Mouse (Mus musculus) CH12.LX (cell line): ENCODE data around the gene Gna14. TPM values are rescaled to one million over a fixed set of nuclear protein-coding genes. Genes with fewer than 3 reads are reported as not detected.

Experiments used
- DNase-seq: peaks from one replicate; pipeline ENCODE4 v3.0.0-alpha.2; 2013; ENCODE audit errors: extremely low read depth
- H3K27ac ChIP-seq: 2 replicates; pipeline ENCODE4 v1.5.1; 2012; ENCODE audit warnings: low read depth, mild to moderate bottlenecking, control low read depth, moderate library complexity; ENCODE audit not compliant: insufficient read depth
- H3K27me3 ChIP-seq: replicated peaks from 2 replicates; pipeline ENCODE3; 2012; ENCODE audit warnings: inconsistent platforms
- H3K36me3 ChIP-seq, 2 experiments: replicated peaks in 1 of 2; 2 replicates each; pipeline versions ENCODE3 to v1.6.1; 2012; ENCODE audit warnings: inconsistent platforms in 1 of 2, low read length in 1 of 2, mild to moderate bottlenecking in 1 of 2, mixed read lengths in 1 of 2, moderate library complexity in 1 of 2; ENCODE audit not compliant: control insufficient read depth in 1 of 2, insufficient read depth in 1 of 2
- H3K4me1 ChIP-seq, 2 experiments: 2 replicates each; pipeline ENCODE4 v1.6.1; 2012; ENCODE audit warnings: inconsistent platforms in 1 of 2, moderate library complexity in 1 of 2; ENCODE audit not compliant: insufficient read depth in 2 of 2, control insufficient read depth in 1 of 2
- H3K4me2 ChIP-seq: 2 replicates; pipeline ENCODE4 v1.6.1; 2012; ENCODE audit warnings: low read depth, mild to moderate bottlenecking, control low read depth; ENCODE audit not compliant: poor library complexity, insufficient read depth, severe bottlenecking
- H3K4me3 ChIP-seq, 3 experiments: fragments of 150-350 bp in 1 of 3; sonication (generic) in 1 of 3; replicated peaks in 1 of 3; 2 replicates each; pipeline versions ENCODE3 to v1.5.1; 2011 to 2012; ENCODE audit warnings: low read depth in 2 of 3, low read length in 2 of 3, mild to moderate bottlenecking in 2 of 3, moderate library complexity in 2 of 3, control low read depth in 1 of 3, improper control_type of control experiment in 1 of 3, inconsistent platforms in 1 of 3, mixed read lengths in 1 of 3; ENCODE audit not compliant: poor library complexity in 1 of 3
- H3K79me2 ChIP-seq: replicated peaks from 2 replicates; pipeline ENCODE4 v1.6.1; 2012; ENCODE audit warnings: mild to moderate bottlenecking, moderate library complexity; ENCODE audit not compliant: control insufficient read depth, poor library complexity, insufficient read depth, severe bottlenecking; ENCODE audit errors: extremely low read depth
- H3K9ac ChIP-seq: 2 replicates; pipeline ENCODE4 v1.6.1; 2012; ENCODE audit warnings: low read depth, mild to moderate bottlenecking, control low read depth, moderate library complexity; ENCODE audit not compliant: insufficient read depth
- H3K9me3 ChIP-seq: replicated peaks from 2 replicates; pipeline ENCODE3; 2012; ENCODE audit warnings: low read length, inconsistent platforms, mixed read lengths
- CHD1 ChIP-seq: IDR thresholded peaks from 2 replicates; pipeline ENCODE4 v1.6.1; 2012; ENCODE audit warnings: low read depth, low read length, improper control_type of control experiment, inconsistent platforms
- CTCF ChIP-seq, 2 experiments: IDR thresholded peaks in 1 of 2; conservative IDR thresholded peaks in 1 of 2; 2 replicates each; pipeline ENCODE4 v1.5.1; 2011 to 2012; ENCODE audit warnings: low read depth in 2 of 2, low read length in 2 of 2, improper control_type of control experiment in 1 of 2, inconsistent platforms in 1 of 2, mild to moderate bottlenecking in 1 of 2, moderate library complexity in 1 of 2
- ELF1 ChIP-seq: IDR thresholded peaks from 2 replicates; pipeline ENCODE4 v1.6.1; 2014; ENCODE audit warnings: low read depth, mild to moderate bottlenecking, inconsistent platforms, low read length, improper control_type of control experiment
- EP300 ChIP-seq: IDR thresholded peaks from 2 replicates; pipeline ENCODE4 v1.6.1; 2011; ENCODE audit warnings: low read length, improper control_type of control experiment
- ETS1 ChIP-seq: conservative IDR thresholded peaks from 2 replicates; pipeline ENCODE4 v1.6.1; 2012; ENCODE audit warnings: low read depth, mild to moderate bottlenecking, inconsistent platforms, low read length, improper control_type of control experiment, moderate library complexity
- GABPA ChIP-seq: IDR thresholded peaks from 2 replicates; pipeline ENCODE4 v1.6.1; 2012; ENCODE audit warnings: low read depth, low read length, improper control_type of control experiment, inconsistent platforms; ENCODE audit not compliant: insufficient replicate concordance
- HCFC1 ChIP-seq: IDR thresholded peaks from 2 replicates; pipeline ENCODE4 v1.6.1; 2012; ENCODE audit warnings: low read depth, mild to moderate bottlenecking, inconsistent platforms, low read length, improper control_type of control experiment
- JUN ChIP-seq: IDR thresholded peaks from 2 replicates; pipeline ENCODE4 v1.6.1; 2011; ENCODE audit warnings: low read depth, mild to moderate bottlenecking, low read length, improper control_type of control experiment, moderate library complexity; ENCODE audit not compliant: insufficient read depth
- MAFK ChIP-seq: IDR thresholded peaks from 2 replicates; pipeline ENCODE4 v1.6.1; 2011; ENCODE audit warnings: low read length, improper control_type of control experiment; ENCODE audit not compliant: insufficient replicate concordance
- MAX ChIP-seq: IDR thresholded peaks from 2 replicates; pipeline ENCODE4 v1.6.1; 2011; ENCODE audit warnings: low read length, improper control_type of control experiment
- MAZ ChIP-seq: IDR thresholded peaks from 2 replicates; pipeline ENCODE4 v1.6.1; 2012; ENCODE audit warnings: low read depth, mild to moderate bottlenecking, inconsistent platforms, low read length, improper control_type of control experiment, moderate library complexity
- MXI1 ChIP-seq: IDR thresholded peaks from 2 replicates; pipeline ENCODE4 v1.6.1; 2011; ENCODE audit warnings: mild to moderate bottlenecking, low read depth, low read length, improper control_type of control experiment
- MYC ChIP-seq: IDR thresholded peaks from 2 replicates; pipeline ENCODE4 v1.6.1; 2011; ENCODE audit warnings: low read depth, mild to moderate bottlenecking, improper control_type of control experiment, low read length
- NRF1 ChIP-seq: IDR thresholded peaks from 2 replicates; pipeline ENCODE4 v1.6.1; 2014; ENCODE audit warnings: low read depth, mild to moderate bottlenecking, inconsistent platforms, low read length, improper control_type of control experiment, moderate library complexity
- PAX5 ChIP-seq: IDR thresholded peaks from 2 replicates; pipeline ENCODE4 v1.6.1; 2012; ENCODE audit warnings: low read length, inconsistent platforms, mixed read lengths
- RAD21 ChIP-seq: IDR thresholded peaks from 2 replicates; pipeline ENCODE4 v1.6.1; 2011; ENCODE audit warnings: low read depth, mild to moderate bottlenecking, low read length, improper control_type of control experiment, moderate library complexity
- RCOR1 ChIP-seq: conservative IDR thresholded peaks from 2 replicates; pipeline ENCODE4 v1.6.1; 2012; ENCODE audit warnings: low read depth, mild to moderate bottlenecking, inconsistent platforms, low read length, improper control_type of control experiment
- SIN3A ChIP-seq: IDR thresholded peaks from 2 replicates; pipeline ENCODE4 v1.6.1; 2012; ENCODE audit warnings: low read length, improper control_type of control experiment, inconsistent platforms
- SMC3 ChIP-seq: IDR thresholded peaks from 2 replicates; pipeline ENCODE4 v1.6.1; 2011; ENCODE audit warnings: low read depth, low read length, improper control_type of control experiment
- TBP ChIP-seq: conservative IDR thresholded peaks from 2 replicates; pipeline ENCODE4 v1.6.1; 2011; ENCODE audit warnings: low read depth, low read length, improper control_type of control experiment
- TCF12 ChIP-seq: IDR thresholded peaks from 2 replicates; pipeline ENCODE4 v1.6.1; 2014; ENCODE audit warnings: low read depth, mild to moderate bottlenecking, inconsistent platforms, low read length, improper control_type of control experiment
- USF1 ChIP-seq: IDR thresholded peaks from 2 replicates; pipeline ENCODE4 v1.6.1; 2014; ENCODE audit warnings: low read depth, mild to moderate bottlenecking, inconsistent platforms, low read length, improper control_type of control experiment
- ZC3H11A ChIP-seq: IDR thresholded peaks from 2 replicates; pipeline ENCODE4 v1.6.1; 2012; ENCODE audit warnings: low read depth, mild to moderate bottlenecking, inconsistent platforms, low read length, improper control_type of control experiment
- ZMIZ1 ChIP-seq: IDR thresholded peaks from 2 replicates; pipeline ENCODE4 v1.6.1; 2012; ENCODE audit warnings: low read depth, mild to moderate bottlenecking, inconsistent platforms, low read length, improper control_type of control experiment
- dilution Hi-C: fragments of 300-500 bp; cut with MboI; formaldehyde crosslinking; loops from 2 replicates; pipeline ENCODE4 v1.14.3; 2020; ENCODE audit warnings: low sequenced_read_pairs; ENCODE audit not compliant: extremely low pct_unique_long_range_greater_than_20kb, extremely low pct_ligation_motif_present
- in situ Hi-C: fragments of 300-500 bp; cut with MboI; formaldehyde crosslinking; loops from 3 replicates; pipeline ENCODE4 v1.14.3; 2019; ENCODE audit warnings: low sequenced_read_pairs, low pct_ligation_motif_present, low pct_unique_long_range_greater_than_20kb, mixed read lengths
- polyA plus RNA-seq: library from polyadenylated mRNA; unstranded; fragments of >175 nt; gene quantifications from 2 replicates; pipeline ENCODE4 v1.2.1, GENCODE M21; 2012; ENCODE audit warnings: low read depth; ENCODE audit not compliant: insufficient read length
- total RNA-seq, 2 experiments: library from RNA; depleted of rRNA; stranded (reverse); fragments of 300-350 nt in 1 of 2; fragments of >200 nt in 1 of 2; gene quantifications; 2 replicates each; pipeline ENCODE4 v1.2.3; 2012 to 2014

Gna14 gene
- total and polyA plus RNA-seq, 3 experiments, result 0.08 TPM; not detected in 2

GRCm38 (mm10) chr19:16584546-16584945 lies 149.0 kb downstream of the Gna14 start:
- DNase-seq, result no peak
- in situ Hi-C loops (loop anchor here (25.0 kb wide), 1 partner anchor 522 kb away; no protein-coding TSS in a partner anchor), dilution Hi-C loops (no loop called here)
- Histone ChIP-seq H3K9me3 (peaks cover 7% of the 10 kb centered on the region), H3K27me3 (no peaks in the 10 kb centered on the region), H3K4me2 (no peak overlapping the region), H3K9ac (no peak overlapping the region), H3K4me3 (no peak overlapping the region), H3K36me3 (no peaks in the 10 kb centered on the region), H3K27ac (no peak overlapping the region), H3K4me1 (no peaks in the 10 kb centered on the region), H3K79me2 (no peaks in the 10 kb centered on the region)
- TF ChIP-seq TBP (no peak), SMC3 (no peak), RAD21 (no peak), ZMIZ1 (no peak), CHD1 (no peak), CTCF (conservative IDR thresholded peaks at IDR 0.05 in 1 of 2, IDR thresholded peaks at IDR 0.05 in 1 of 2; ENCODE audit: low read depth in 2 of 2, low read length in 2 of 2) (no peak), TCF12 (no peak), MYC (no peak), RCOR1 (no peak)

GRCm38 (mm10) chr19:16585379-16585778 lies 149.8 kb downstream of the Gna14 start:
- H3K36me3 ChIP-seq, result no peaks in the 10 kb centered on the region
- TF ChIP-seq RAD21 (peak; percentile 60), MAX (peak; percentile 52), NRF1 (no peak), MYC (peak; percentile 66; the same call in 1 of the 2 replicates), CTCF (conservative IDR thresholded peaks at IDR 0.05 in 1 of 2, IDR thresholded peaks at IDR 0.05 in 1 of 2; ENCODE audit: low read depth in 2 of 2, low read length in 2 of 2) (peak; percentile 70 to 73), SMC3 (peak; percentile 63)
- in situ Hi-C loops (loop anchor here (25.0 kb wide), 1 partner anchor 523 kb away; no protein-coding TSS in a partner anchor), dilution Hi-C loops (no loop called here)
- no peaks in the 10 kb centered on the region for H3K79me2 ChIP-seq
- no peak overlapping the region for H3K4me2 ChIP-seq
- H3K9ac ChIP-seq, result no peak overlapping the region
- H3K4me1 ChIP-seq, result no peaks in the 10 kb centered on the region
- no peaks in the 10 kb centered on the region for H3K27me3 ChIP-seq
- DNase-seq, result peak; percentile 65
- no peak overlapping the region for H3K4me3 ChIP-seq
- H3K9me3 ChIP-seq, result peaks cover 7% of the 10 kb centered on the region
- no peak overlapping the region for H3K27ac ChIP-seq

- Histone ChIP-seq H3K4me2 (no peak overlapping the region), H3K36me3 (no peaks in the 10 kb centered on the region), H3K27me3 (no peaks in the 10 kb centered on the region), H3K4me3 (no peak overlapping the region), H3K4me1 (peaks cover 4 to 10% of the 10 kb centered on the region in 2 experiments), H3K9ac (no peak overlapping the region), H3K79me2 (no peaks in the 10 kb centered on the region), H3K27ac (no peak overlapping the region), H3K9me3 (no peaks in the 10 kb centered on the region)
- in situ Hi-C loops (loop anchor here (10.0 to 25.0 kb wide), 2 partner anchors 181 to 531 kb away; no protein-coding TSS in a partner anchor), dilution Hi-C loops (no loop called here)
- DNase-seq, result no peak
- TF ChIP-seq MAFK, result no peak
- no peak for TF ChIP-seq MAZ
- no peak for TF ChIP-seq MAX
- TF ChIP-seq TCF12, result no peak
- no peak for TF ChIP-seq EP300
- no peak for TF ChIP-seq ETS1
- no peak for TF ChIP-seq ZC3H11A
- no peak for TF ChIP-seq JUN
- TF ChIP-seq SIN3A, result no peak
- no peak for TF ChIP-seq PAX5
- TF ChIP-seq GABPA, result no peak
- TF ChIP-seq USF1, result no peak
- TF ChIP-seq ELF1, result no peak
- no peak for TF ChIP-seq MXI1
- TF ChIP-seq HCFC1, result no peak
These were observed 157.9 kb downstream of the Gna14 start for GRCm38 (mm10) chr19:16593256-16593974.
